Mouse (Mus musculus) layer of hippocampus, postnatal 25 days (tissue): Measurements from ENCODE around the gene Diaph3. TPM values are rescaled to one million over a fixed set of nuclear protein-coding genes. Genes with fewer than 3 reads are reported as not detected.
"Not testable (repeated sequence)": the region's sequence is repeated elsewhere in the genome, so short reads cannot be mapped to it uniquely, and the experiment has no call there.

ENCODE experiments used
- DNase-seq, 2 experiments: peaks; one replicate each; pipeline ENCODE4 v3.0.0; 2022; ENCODE audit warnings: mixed read lengths in 2 of 2, low spot score in 1 of 2; ENCODE audit errors: extremely low spot score in 1 of 2
- total RNA-seq, 2 experiments: library from RNA; stranded (reverse); gene quantifications; 2 replicates each; pipeline ENCODE4 v1.2.3; 2021

Gene Diaph3
- total RNA-seq, 2 experiments from 2014 or later: 4.6 to 4.9 TPM

- peak; percentile 52 to 63 for DNase-seq
Observed at GRCm38 (mm10) chr14:86748876-86749275, 392.2 kb downstream of the Diaph3 start.

DNA sequence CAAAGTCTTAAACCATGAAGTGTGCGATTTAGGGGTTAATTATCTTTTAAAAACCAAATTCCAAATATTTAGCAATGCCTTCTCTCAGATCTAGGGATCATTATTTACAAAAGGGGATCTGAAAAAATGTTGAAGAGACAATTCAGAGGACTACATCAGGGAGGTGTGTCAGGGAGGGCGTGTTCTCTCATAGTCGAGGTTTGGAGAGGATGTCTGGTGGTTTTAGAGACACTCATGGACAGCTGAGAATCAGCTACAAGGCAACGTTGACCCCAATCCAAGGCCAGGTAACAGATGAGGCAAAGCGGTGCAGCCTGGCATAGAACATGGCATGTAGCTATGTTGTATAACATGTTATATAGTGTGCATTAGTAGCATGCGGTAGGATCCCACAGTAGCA lies 396.5 kb downstream of the Diaph3 start:
- DNase-seq: no peak

- no peak for DNase-seq
Observed at GRCm38 (mm10) chr14:86741855-86742531, 399.0 kb downstream of the Diaph3 start.

- no peak for DNase-seq
Observed at GRCm38 (mm10) chr14:86738916-86739315, 402.1 kb downstream of the Diaph3 start.

DNA sequence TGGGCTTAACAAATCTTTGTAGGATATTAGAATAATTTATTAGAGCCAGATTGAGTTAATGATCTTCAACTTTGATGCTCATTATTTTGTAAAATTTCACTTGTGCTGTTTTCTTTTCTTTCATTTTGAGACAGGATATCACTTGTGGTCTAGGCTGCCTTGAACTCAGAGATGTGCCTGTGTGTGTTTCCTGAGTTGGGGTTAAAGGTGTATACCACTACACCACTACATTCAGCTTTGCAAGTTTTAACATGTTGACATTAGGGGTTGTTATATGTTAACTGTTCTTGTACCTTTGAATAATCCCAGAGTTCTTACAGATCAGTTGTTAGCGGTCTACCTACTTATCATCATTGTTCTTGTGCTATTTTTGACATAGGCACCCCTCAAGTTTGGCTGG lies 404.4 kb downstream of the Diaph3 start:
- no peak for DNase-seq

DNA sequence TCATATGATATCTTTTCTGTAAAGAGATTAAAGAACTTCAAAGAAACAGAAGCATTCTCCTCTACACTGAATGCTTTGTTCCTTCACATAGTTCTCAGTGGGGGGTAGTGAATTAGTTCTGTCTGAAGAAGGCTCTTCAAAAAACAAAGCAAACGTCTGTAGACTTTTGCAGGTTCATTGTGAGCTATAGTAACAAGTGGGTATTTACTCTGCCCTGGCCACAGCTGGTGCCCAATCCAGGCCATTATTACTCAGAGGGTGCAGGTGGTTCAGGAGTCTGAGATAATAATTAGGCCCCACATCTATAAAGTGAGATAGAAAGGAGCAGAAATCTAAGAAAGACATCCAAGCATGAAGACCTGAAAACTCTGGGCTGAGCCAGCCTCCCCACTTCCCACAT lies 409.7 kb downstream of the Diaph3 start:
- DNase-seq: no peak

- DNase-seq: peak in 1 of 2 experiments; percentile 30
Observed at GRCm38 (mm10) chr14:86729617-86730098, 411.4 kb downstream of the Diaph3 start.

DNA sequence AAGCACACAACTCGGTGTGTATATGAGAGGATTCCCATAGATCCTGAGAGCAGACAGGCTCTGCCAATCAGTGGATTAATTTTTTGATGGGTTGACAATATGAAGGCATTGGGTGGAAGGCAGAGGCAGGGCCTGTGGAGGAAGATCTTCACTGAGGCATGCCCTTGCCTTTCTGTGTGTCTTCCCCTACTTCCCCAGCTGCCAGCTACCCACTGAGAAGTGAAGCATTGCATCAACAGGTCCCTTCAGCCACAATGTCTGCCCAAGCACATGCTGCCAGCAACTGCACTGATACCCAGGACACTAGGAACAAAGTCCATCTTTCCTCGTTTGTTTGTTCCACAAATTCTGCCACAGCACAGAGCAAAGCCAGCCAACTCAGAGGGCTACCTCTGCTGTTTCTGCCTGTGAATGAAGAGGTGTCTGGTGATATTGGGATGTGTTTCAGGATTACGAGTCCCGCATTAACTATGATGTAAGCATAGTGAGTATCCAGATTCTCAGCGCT lies 413.4 kb downstream of the Diaph3 start:
- DNase-seq: no peak

- DNase-seq: no peak
Observed at GRCm38 (mm10) chr14:86721768-86722167, 419.3 kb downstream of the Diaph3 start.

DNA sequence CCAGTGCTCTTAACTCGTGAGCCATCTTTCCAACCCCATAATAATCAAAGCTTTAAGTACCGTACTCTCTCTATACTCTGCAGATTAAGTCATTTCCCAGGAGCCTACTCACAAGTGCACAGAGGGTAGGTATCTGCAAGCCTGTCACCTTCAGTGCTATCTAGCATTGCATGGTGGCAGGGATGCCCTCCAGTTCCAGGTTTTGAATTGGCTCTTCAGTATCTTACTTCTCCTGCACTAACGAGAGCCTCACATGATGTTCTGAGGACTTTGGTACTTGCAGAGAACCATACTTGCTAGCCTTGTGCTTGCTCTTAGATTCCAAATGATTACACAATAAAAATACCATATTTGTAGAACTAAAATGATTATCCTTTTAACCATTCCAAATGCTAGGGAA lies 420.0 kb downstream of the Diaph3 start:
- no peak for DNase-seq

DNA sequence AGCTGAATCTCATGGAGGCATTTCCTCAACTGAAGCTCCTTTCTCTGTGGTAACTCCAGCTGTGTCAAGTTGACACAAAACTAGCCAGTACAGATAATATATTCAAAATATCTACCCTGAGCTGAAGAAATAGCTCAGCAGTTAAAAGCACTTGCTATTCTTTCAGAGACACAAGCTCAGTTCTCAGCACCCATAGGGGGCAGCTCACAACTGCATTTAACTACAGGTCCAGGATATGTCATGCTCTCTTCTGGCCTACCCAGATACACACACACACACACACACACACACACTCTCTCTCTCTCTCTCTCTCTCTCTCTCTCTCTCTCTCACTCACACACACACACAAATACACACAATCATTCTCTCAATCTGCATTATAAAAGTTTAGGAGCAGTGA lies 420.6 kb downstream of the Diaph3 start:
- DNase-seq: not testable (repeated sequence)

- DNase-seq: no peak
Observed at GRCm38 (mm10) chr14:86714088-86714690, 426.8 kb downstream of the Diaph3 start.

DNA sequence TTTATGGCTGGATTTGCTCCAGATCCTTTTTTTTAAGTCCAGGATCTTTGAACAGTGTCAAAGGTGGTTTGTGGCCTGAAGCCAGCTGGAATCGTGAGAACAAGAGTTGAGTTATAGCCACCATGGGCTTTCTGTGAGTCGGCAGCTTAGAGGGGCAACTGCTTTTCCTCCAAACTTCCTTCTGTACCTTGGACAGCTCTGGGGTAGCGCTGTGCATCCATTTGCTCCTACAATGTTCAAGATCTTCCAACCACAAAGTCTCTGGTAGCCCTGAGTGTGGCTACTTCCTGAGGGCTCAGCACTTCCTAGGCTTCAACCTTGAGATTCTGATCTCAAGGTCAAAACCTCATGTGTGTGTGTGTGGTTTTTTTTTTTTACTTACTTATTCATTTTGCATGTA lies 437.0 kb downstream of the Diaph3 start:
- no peak for DNase-seq

DNA sequence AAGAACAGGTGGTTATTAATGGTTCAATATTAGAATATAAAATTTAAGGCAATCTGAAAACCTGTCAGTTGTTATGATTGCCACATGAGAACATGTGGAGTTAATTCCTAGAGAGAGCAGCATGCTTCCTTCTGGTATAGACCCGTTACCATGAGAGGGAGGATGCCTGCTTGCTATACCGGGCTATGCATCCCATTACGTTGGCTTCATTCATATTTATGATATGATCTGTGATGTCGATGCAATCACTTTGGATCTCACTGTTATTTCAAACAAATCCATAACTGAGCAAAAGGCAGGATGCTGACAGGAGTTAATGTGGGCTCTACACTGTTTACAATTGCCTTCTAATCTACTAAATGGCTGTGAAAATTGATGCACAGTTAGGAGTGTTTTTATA lies 439.9 kb downstream of the Diaph3 start:
- DNase-seq: no peak

GRCm38 (mm10) chr14:86697887-86698286 lies 443.1 kb downstream of the Diaph3 start:
- DNase-seq: no peak

DNA sequence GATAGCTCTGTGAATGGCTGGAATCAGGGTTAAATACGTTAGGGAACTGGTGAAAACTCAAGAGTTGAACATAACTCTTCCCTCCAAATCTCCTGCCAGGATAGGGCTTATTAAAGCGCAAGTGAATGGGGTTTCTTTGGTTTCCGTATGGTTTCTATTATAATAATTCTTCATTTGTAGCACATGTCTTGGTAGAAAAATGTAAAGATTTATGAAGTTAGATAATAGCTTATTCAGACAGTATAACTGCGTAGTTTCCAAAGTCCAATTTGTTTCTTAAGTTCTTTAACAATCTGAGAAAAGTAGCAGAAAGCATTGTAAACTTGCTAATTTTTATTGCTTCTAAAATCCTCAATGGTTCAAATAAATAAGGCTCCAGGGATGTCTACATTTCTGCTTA lies 448.3 kb downstream of the Diaph3 start:
- DNase-seq: no peak

GRCm38 (mm10) chr14:86691298-86691697 lies 449.7 kb downstream of the Diaph3 start:
- no peak for DNase-seq

GRCm38 (mm10) chr14:86684585-86685503 lies 456.2 kb downstream of the Diaph3 start:
- no peak for DNase-seq

- DNase-seq: no peak
Observed at GRCm38 (mm10) chr14:86681951-86682350, 459.1 kb downstream of the Diaph3 start.

GRCm38 (mm10) chr14:86678992-86679391 lies 462.0 kb downstream of the Diaph3 start:
- DNase-seq: no peak
